Mouse (Mus musculus) brain, embryonic 14.5 days (tissue): ENCODE data around the gene Slc25a25.

ENCODE experiments used
- CTCF ChIP-seq: fragments of 200-500 bp; IDR thresholded peaks from 2 replicates; pipeline ENCODE4 v1.5.1; 2012; ENCODE audit warnings: inconsistent platforms, mild to moderate bottlenecking, moderate library complexity, borderline replicate concordance; ENCODE audit not compliant: insufficient read depth, insufficient read length; ENCODE audit errors: extremely low read depth
- POLR2A ChIP-seq: fragments of 200-500 bp; IDR thresholded peaks from 2 replicates; pipeline ENCODE4 v1.6.1; 2012; ENCODE audit warnings: mild to moderate bottlenecking, inconsistent platforms, borderline replicate concordance; ENCODE audit not compliant: poor library complexity, insufficient read depth, insufficient read length, severe bottlenecking; ENCODE audit errors: extremely low read depth

DNA sequence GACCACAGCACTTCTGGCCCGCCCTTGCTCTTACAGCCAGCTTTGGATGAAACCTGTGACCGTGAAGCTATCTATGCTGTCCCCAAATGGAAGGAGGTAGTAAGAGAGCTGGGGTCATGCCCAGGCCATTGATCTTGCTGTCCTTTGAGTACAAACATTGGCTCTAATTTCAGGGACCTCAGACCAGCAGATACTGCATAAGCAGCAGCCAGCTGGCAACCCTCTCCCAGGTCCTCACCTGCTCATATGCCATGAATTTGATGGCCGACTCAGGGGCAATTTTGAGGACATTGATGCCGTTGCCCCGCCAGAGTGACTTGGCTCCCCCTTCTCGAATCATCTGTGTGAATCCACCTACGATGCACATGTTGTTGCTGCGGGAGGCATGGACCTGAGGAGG lies 33.8 kb downstream of the Slc25a25 start:
- TF ChIP-seq CTCF (no peak), POLR2A (no peak)
